22 mouse cellular contexts compared by ENCODE assay signal in genomic region chr3:156710693-156711092, GRCm38 (mm10).
A peak's percentile ranks its signal among the peaks of the same experiment; 100 is the strongest.
DNase-seq lines count a peak whose midpoint lies in the region; ATAC-seq and TF ChIP-seq lines count a peak whose summit lies in the region.
"Had no signal": no experiment of that assay in that cellular context is flagged by ENCODE, and none has a peak within 500 bp of the region (broad histone marks: within the 10 kb centered on the region; RNA-seq: fewer than 3 reads in every experiment).

No protein-coding gene starts in this region.

- H3K9me3 ChIP-seq in heart, embryonic 10.5 days, result no peaks in the 10 kb centered on the region
- H3K9me3 ChIP-seq in lung, postnatal 0 days (ENCODE audit: low read length), result no peaks in the 10 kb centered on the region
- H3K9me3 ChIP-seq in liver, embryonic 11.5 days (ENCODE audit: control insufficient read depth, low read length), result no peaks in the 10 kb centered on the region
- H3K9me3 ChIP-seq: embryonic facial prominence, embryonic 15.5 days; heart, embryonic 13.5 days; limb, embryonic 12.5 days; midbrain, embryonic 15.5 days had no signal

- H3K27me3 ChIP-seq in heart, embryonic 10.5 days (ENCODE audit: insufficient read depth, poor library complexity, severe bottlenecking), result no peaks in the 10 kb centered on the region
- H3K27me3 ChIP-seq in lung, postnatal 0 days (replicated peaks; ENCODE audit: insufficient read depth, low read length), result no peaks in the 10 kb centered on the region
- no peaks in the 10 kb centered on the region for H3K27me3 ChIP-seq in liver, embryonic 11.5 days (replicated peaks; ENCODE audit: control insufficient read depth, insufficient read depth, low read length)
- H3K27me3 ChIP-seq: embryonic facial prominence, embryonic 15.5 days; heart, embryonic 13.5 days; limb, embryonic 12.5 days; midbrain, embryonic 15.5 days; Patski had no signal

- H3K4me1 ChIP-seq in heart, embryonic 10.5 days, result no peaks in the 10 kb centered on the region
- no peaks in the 10 kb centered on the region for H3K4me1 ChIP-seq in lung, postnatal 0 days (ENCODE audit: insufficient read depth, low read depth, low read length)
- H3K4me1 ChIP-seq in liver, embryonic 11.5 days (replicated peaks; ENCODE audit: control insufficient read depth, insufficient read depth, low read length), result no peaks in the 10 kb centered on the region
- H3K4me1 ChIP-seq: embryonic facial prominence, embryonic 15.5 days; midbrain, embryonic 15.5 days had no signal

- H3K4me2 ChIP-seq in lung, postnatal 0 days (replicated peaks; ENCODE audit: low read depth, low read length), result no peak overlapping the region
- no peak overlapping the region for H3K4me2 ChIP-seq in liver, embryonic 11.5 days
- H3K4me2 ChIP-seq: embryonic facial prominence, embryonic 15.5 days; heart, embryonic 13.5 days; hindbrain, embryonic 14.5 days; limb, embryonic 12.5 days; midbrain, embryonic 15.5 days had no signal

- no peak overlapping the region for H3K9ac ChIP-seq in lung, postnatal 0 days (replicated peaks; ENCODE audit: low read depth)
- no peak overlapping the region for H3K9ac ChIP-seq in liver, embryonic 11.5 days (ENCODE audit: low read depth, low read length)
- H3K9ac ChIP-seq: embryonic facial prominence, embryonic 15.5 days; heart, embryonic 13.5 days; hindbrain, embryonic 14.5 days; limb, embryonic 12.5 days; liver, embryonic 14.5 days; midbrain, embryonic 15.5 days had no signal

- no peak overlapping the region for H3K27ac ChIP-seq in heart, embryonic 10.5 days
- H3K27ac ChIP-seq in lung, postnatal 0 days (ENCODE audit: low read length), result no peak overlapping the region
- H3K27ac ChIP-seq in liver, embryonic 11.5 days (ENCODE audit: low read depth, low read length), result no peak overlapping the region
- H3K27ac ChIP-seq: embryonic facial prominence, embryonic 15.5 days; heart, embryonic 13.5 days; hindbrain, embryonic 14.5 days; limb, embryonic 12.5 days; liver, embryonic 14.5 days; midbrain, embryonic 15.5 days had no signal

- no peak overlapping the region for H3K4me3 ChIP-seq in heart, embryonic 10.5 days
- no peak overlapping the region for H3K4me3 ChIP-seq in lung, postnatal 0 days (ENCODE audit: low read depth, low read length)
- no peak overlapping the region for H3K4me3 ChIP-seq in liver, embryonic 11.5 days (ENCODE audit: low read depth, low read length)
- H3K4me3 ChIP-seq: embryonic facial prominence, embryonic 15.5 days; heart, embryonic 13.5 days; limb, embryonic 12.5 days; midbrain, embryonic 15.5 days had no signal

- intact Hi-C loops in heart, postnatal 10 days (cut with DNase I), result no loop called here

- TF ChIP-seq CTCF in lung, postnatal 0 days (IDR thresholded peaks at IDR 0.05), result no peak

- 67% methylated on average over 4 of the region's 4 CpGs for whole genome bisulfite sequencing in heart, embryonic 10.5 days
- 50% methylated on average over 4 of the region's 4 CpGs for WGBS in lung, postnatal 0 days
- 82% methylated on average over 4 of the region's 4 CpGs for WGBS in liver, embryonic 11.5 days

- no peak for TF ChIP-seq EP300 in lung, postnatal 0 days (IDR thresholded peaks at IDR 0.05)

- no peaks in the 10 kb centered on the region for H3K36me3 ChIP-seq in heart, embryonic 10.5 days
- no peaks in the 10 kb centered on the region for H3K36me3 ChIP-seq in lung, postnatal 0 days (ENCODE audit: insufficient read depth, low read length)
- H3K36me3 ChIP-seq in liver, embryonic 11.5 days (ENCODE audit: control insufficient read depth, insufficient read depth, low read length), result no peaks in the 10 kb centered on the region
- H3K36me3 ChIP-seq: embryonic facial prominence, embryonic 15.5 days; heart, embryonic 13.5 days; limb, embryonic 12.5 days; midbrain, embryonic 15.5 days had no signal

- DNase-seq in heart, postnatal 10 days, result peak; percentile 30 to 31
- no peak for DNase-seq in heart, embryonic 10.5 days (ENCODE audit: low spot score)
- DNase-seq in lung, postnatal 0 days (ENCODE audit: low spot score), result no peak
- DNase-seq in lung, adult 18-20 months, result no peak
- DNase-seq in cerebellum, adult 9-10 months, result peak; percentile 84
- no peak for DNase-seq in liver, embryonic 11.5 days (ENCODE audit: low spot score)
- DNase-seq in left cerebral cortex, adult 18-20 months (ENCODE audit: low spot score in 2 of 2), result no peak
- DNase-seq: adrenal gland, postnatal 25 days; embryo, embryonic 11 days; gastrocnemius, postnatal 36 days; layer of hippocampus, adult 9-11 months; spleen, adult 18-20 months; thymus, adult 18-20 months had no signal

- ATAC-seq in lung, postnatal 0 days, result peak; percentile 17; the same call in 1 of the 2 replicates
- no peak for ATAC-seq in liver, embryonic 11.5 days (replicated peaks; ENCODE audit: low FRiP score)
- ATAC-seq: activated CD4-positive, CD25-positive, alpha-beta regulatory T cell, adult 4 months; intestine, embryonic 16.5 days; midbrain, embryonic 15.5 days; Patski had no signal

Comparison
In these comparisons a context has a peak if more than half of its experiments do, and no peak if none do; other contexts are left out.
1. DNase-seq: peak in heart, postnatal 10 days (2 of 2) and cerebellum, adult 9-10 months (single experiment); none in heart, embryonic 10.5 days (single experiment), lung, postnatal 0 days (single experiment), lung, adult 18-20 months (0 of 2), liver, embryonic 11.5 days (single experiment) and left cerebral cortex, adult 18-20 months (0 of 2).